Mouse (Mus musculus) CH12.LX (cell line): ENCODE results near the gene Abr. TPM values are rescaled to one million over a fixed set of nuclear protein-coding genes. Genes with fewer than 3 reads are reported as not detected.

Experiments
- DNase-seq: peaks from one replicate; pipeline ENCODE4 v3.0.0-alpha.2; 2013; ENCODE audit errors: extremely low read depth
- H3K27ac ChIP-seq: 2 replicates; pipeline ENCODE4 v1.5.1; 2012; ENCODE audit warnings: low read depth, mild to moderate bottlenecking, control low read depth, moderate library complexity; ENCODE audit not compliant: insufficient read depth
- H3K27me3 ChIP-seq: replicated peaks from 2 replicates; pipeline ENCODE3; 2012; ENCODE audit warnings: inconsistent platforms
- H3K36me3 ChIP-seq, 2 experiments: replicated peaks in 1 of 2; 2 replicates each; pipeline versions ENCODE3 to v1.6.1; 2012; ENCODE audit warnings: inconsistent platforms in 1 of 2, low read length in 1 of 2, mild to moderate bottlenecking in 1 of 2, mixed read lengths in 1 of 2, moderate library complexity in 1 of 2; ENCODE audit not compliant: control insufficient read depth in 1 of 2, insufficient read depth in 1 of 2
- H3K4me1 ChIP-seq, 2 experiments: 2 replicates each; pipeline ENCODE4 v1.6.1; 2012; ENCODE audit warnings: inconsistent platforms in 1 of 2, moderate library complexity in 1 of 2; ENCODE audit not compliant: insufficient read depth in 2 of 2, control insufficient read depth in 1 of 2
- H3K4me2 ChIP-seq: 2 replicates; pipeline ENCODE4 v1.6.1; 2012; ENCODE audit warnings: low read depth, mild to moderate bottlenecking, control low read depth; ENCODE audit not compliant: poor library complexity, insufficient read depth, severe bottlenecking
- H3K4me3 ChIP-seq, 3 experiments: fragments of 150-350 bp in 1 of 3; sonication (generic) in 1 of 3; replicated peaks in 1 of 3; 2 replicates each; pipeline versions ENCODE3 to v1.5.1; 2011 to 2012; ENCODE audit warnings: low read depth in 2 of 3, low read length in 2 of 3, mild to moderate bottlenecking in 2 of 3, moderate library complexity in 2 of 3, control low read depth in 1 of 3, improper control_type of control experiment in 1 of 3, inconsistent platforms in 1 of 3, mixed read lengths in 1 of 3; ENCODE audit not compliant: poor library complexity in 1 of 3
- H3K79me2 ChIP-seq: replicated peaks from 2 replicates; pipeline ENCODE4 v1.6.1; 2012; ENCODE audit warnings: mild to moderate bottlenecking, moderate library complexity; ENCODE audit not compliant: control insufficient read depth, poor library complexity, insufficient read depth, severe bottlenecking; ENCODE audit errors: extremely low read depth
- H3K9ac ChIP-seq: 2 replicates; pipeline ENCODE4 v1.6.1; 2012; ENCODE audit warnings: low read depth, mild to moderate bottlenecking, control low read depth, moderate library complexity; ENCODE audit not compliant: insufficient read depth
- H3K9me3 ChIP-seq: replicated peaks from 2 replicates; pipeline ENCODE3; 2012; ENCODE audit warnings: low read length, inconsistent platforms, mixed read lengths
- BHLHE40 ChIP-seq: IDR thresholded peaks from 2 replicates; pipeline ENCODE4 v1.6.1; 2011; ENCODE audit warnings: mild to moderate bottlenecking, low read depth, low read length, improper control_type of control experiment
- CHD1 ChIP-seq: IDR thresholded peaks from 2 replicates; pipeline ENCODE4 v1.6.1; 2012; ENCODE audit warnings: low read depth, low read length, improper control_type of control experiment, inconsistent platforms
- CHD2 ChIP-seq: IDR thresholded peaks from 2 replicates; pipeline ENCODE4 v1.6.1; 2011; ENCODE audit warnings: low read length, improper control_type of control experiment
- CTCF ChIP-seq, 2 experiments: IDR thresholded peaks in 1 of 2; conservative IDR thresholded peaks in 1 of 2; 2 replicates each; pipeline ENCODE4 v1.5.1; 2011 to 2012; ENCODE audit warnings: low read depth in 2 of 2, low read length in 2 of 2, improper control_type of control experiment in 1 of 2, inconsistent platforms in 1 of 2, mild to moderate bottlenecking in 1 of 2, moderate library complexity in 1 of 2
- E2F4 ChIP-seq: IDR thresholded peaks from 2 replicates; pipeline ENCODE4 v1.6.1; 2011; ENCODE audit warnings: low read depth, low read length, improper control_type of control experiment; ENCODE audit not compliant: insufficient replicate concordance
- ELF1 ChIP-seq: IDR thresholded peaks from 2 replicates; pipeline ENCODE4 v1.6.1; 2014; ENCODE audit warnings: low read depth, mild to moderate bottlenecking, inconsistent platforms, low read length, improper control_type of control experiment
- EP300 ChIP-seq: IDR thresholded peaks from 2 replicates; pipeline ENCODE4 v1.6.1; 2011; ENCODE audit warnings: low read length, improper control_type of control experiment
- ETS1 ChIP-seq: conservative IDR thresholded peaks from 2 replicates; pipeline ENCODE4 v1.6.1; 2012; ENCODE audit warnings: low read depth, mild to moderate bottlenecking, inconsistent platforms, low read length, improper control_type of control experiment, moderate library complexity
- GABPA ChIP-seq: IDR thresholded peaks from 2 replicates; pipeline ENCODE4 v1.6.1; 2012; ENCODE audit warnings: low read depth, low read length, improper control_type of control experiment, inconsistent platforms; ENCODE audit not compliant: insufficient replicate concordance
- HCFC1 ChIP-seq: IDR thresholded peaks from 2 replicates; pipeline ENCODE4 v1.6.1; 2012; ENCODE audit warnings: low read depth, mild to moderate bottlenecking, inconsistent platforms, low read length, improper control_type of control experiment
- IRF4 ChIP-seq: IDR thresholded peaks from 2 replicates; pipeline ENCODE4 v1.6.1; 2014; ENCODE audit warnings: low read depth, mild to moderate bottlenecking, inconsistent platforms, low read length, improper control_type of control experiment
- JUN ChIP-seq: IDR thresholded peaks from 2 replicates; pipeline ENCODE4 v1.6.1; 2011; ENCODE audit warnings: low read depth, mild to moderate bottlenecking, low read length, improper control_type of control experiment, moderate library complexity; ENCODE audit not compliant: insufficient read depth
- JUND ChIP-seq: conservative IDR thresholded peaks from 2 replicates; pipeline ENCODE4 v1.6.1; 2011; ENCODE audit warnings: low read depth, low read length, improper control_type of control experiment
- KAT2A ChIP-seq: IDR thresholded peaks from 2 replicates; pipeline ENCODE4 v1.6.1; 2012; ENCODE audit warnings: low read length, improper control_type of control experiment, inconsistent platforms; ENCODE audit not compliant: insufficient replicate concordance
- MAFK ChIP-seq: IDR thresholded peaks from 2 replicates; pipeline ENCODE4 v1.6.1; 2011; ENCODE audit warnings: low read length, improper control_type of control experiment; ENCODE audit not compliant: insufficient replicate concordance
- MAX ChIP-seq: IDR thresholded peaks from 2 replicates; pipeline ENCODE4 v1.6.1; 2011; ENCODE audit warnings: low read length, improper control_type of control experiment
- MAZ ChIP-seq: IDR thresholded peaks from 2 replicates; pipeline ENCODE4 v1.6.1; 2012; ENCODE audit warnings: low read depth, mild to moderate bottlenecking, inconsistent platforms, low read length, improper control_type of control experiment, moderate library complexity
- MEF2A ChIP-seq: IDR thresholded peaks from 2 replicates; pipeline ENCODE4 v1.6.1; 2014; ENCODE audit warnings: low read depth, mild to moderate bottlenecking, inconsistent platforms, low read length, improper control_type of control experiment, borderline replicate concordance
- MYC ChIP-seq: IDR thresholded peaks from 2 replicates; pipeline ENCODE4 v1.6.1; 2011; ENCODE audit warnings: low read depth, mild to moderate bottlenecking, improper control_type of control experiment, low read length
- NELFE ChIP-seq: IDR thresholded peaks from 2 replicates; pipeline ENCODE4 v1.6.1; 2011; ENCODE audit warnings: low read depth, low read length, improper control_type of control experiment
- NRF1 ChIP-seq: IDR thresholded peaks from 2 replicates; pipeline ENCODE4 v1.6.1; 2014; ENCODE audit warnings: low read depth, mild to moderate bottlenecking, inconsistent platforms, low read length, improper control_type of control experiment, moderate library complexity
- PAX5 ChIP-seq: IDR thresholded peaks from 2 replicates; pipeline ENCODE4 v1.6.1; 2012; ENCODE audit warnings: low read length, inconsistent platforms, mixed read lengths
- POLR2A ChIP-seq: IDR thresholded peaks from 2 replicates; pipeline ENCODE4 v1.6.1; 2011; ENCODE audit warnings: low read depth, mild to moderate bottlenecking, improper control_type of control experiment, low read length
- POLR2AphosphoS2 ChIP-seq: IDR thresholded peaks from 2 replicates; pipeline ENCODE4 v1.6.1; 2011; ENCODE audit warnings: low read depth, low read length, improper control_type of control experiment
- RAD21 ChIP-seq: IDR thresholded peaks from 2 replicates; pipeline ENCODE4 v1.6.1; 2011; ENCODE audit warnings: low read depth, mild to moderate bottlenecking, low read length, improper control_type of control experiment, moderate library complexity
- SIN3A ChIP-seq: IDR thresholded peaks from 2 replicates; pipeline ENCODE4 v1.6.1; 2012; ENCODE audit warnings: low read length, improper control_type of control experiment, inconsistent platforms
- SMC3 ChIP-seq: IDR thresholded peaks from 2 replicates; pipeline ENCODE4 v1.6.1; 2011; ENCODE audit warnings: low read depth, low read length, improper control_type of control experiment
- TBP ChIP-seq: conservative IDR thresholded peaks from 2 replicates; pipeline ENCODE4 v1.6.1; 2011; ENCODE audit warnings: low read depth, low read length, improper control_type of control experiment
- UBTF ChIP-seq: IDR thresholded peaks from 2 replicates; pipeline ENCODE4 v1.6.1; 2012; ENCODE audit warnings: low read depth, mild to moderate bottlenecking, inconsistent platforms, low read length, improper control_type of control experiment, moderate library complexity
- USF1 ChIP-seq: IDR thresholded peaks from 2 replicates; pipeline ENCODE4 v1.6.1; 2014; ENCODE audit warnings: low read depth, mild to moderate bottlenecking, inconsistent platforms, low read length, improper control_type of control experiment
- ZC3H11A ChIP-seq: IDR thresholded peaks from 2 replicates; pipeline ENCODE4 v1.6.1; 2012; ENCODE audit warnings: low read depth, mild to moderate bottlenecking, inconsistent platforms, low read length, improper control_type of control experiment
- ZKSCAN1 ChIP-seq: IDR thresholded peaks from 2 replicates; pipeline ENCODE4 v1.6.1; 2012; ENCODE audit warnings: low read depth, inconsistent platforms, low read length, improper control_type of control experiment, borderline replicate concordance
- ZMIZ1 ChIP-seq: IDR thresholded peaks from 2 replicates; pipeline ENCODE4 v1.6.1; 2012; ENCODE audit warnings: low read depth, mild to moderate bottlenecking, inconsistent platforms, low read length, improper control_type of control experiment
- ZNF384 ChIP-seq: IDR thresholded peaks from 2 replicates; pipeline ENCODE4 v1.6.1; 2012; ENCODE audit warnings: low read depth, low read length, improper control_type of control experiment, inconsistent platforms
- dilution Hi-C: fragments of 300-500 bp; cut with MboI; formaldehyde crosslinking; loops from 2 replicates; pipeline ENCODE4 v1.14.3; 2020; ENCODE audit warnings: low sequenced_read_pairs; ENCODE audit not compliant: extremely low pct_unique_long_range_greater_than_20kb, extremely low pct_ligation_motif_present
- in situ Hi-C: fragments of 300-500 bp; cut with MboI; formaldehyde crosslinking; loops from 3 replicates; pipeline ENCODE4 v1.14.3; 2019; ENCODE audit warnings: low sequenced_read_pairs, low pct_ligation_motif_present, low pct_unique_long_range_greater_than_20kb, mixed read lengths
- polyA plus RNA-seq: library from polyadenylated mRNA; unstranded; fragments of >175 nt; gene quantifications from 2 replicates; pipeline ENCODE4 v1.2.1, GENCODE M21; 2012; ENCODE audit warnings: low read depth; ENCODE audit not compliant: insufficient read length
- total RNA-seq, 2 experiments: library from RNA; depleted of rRNA; stranded (reverse); fragments of 300-350 nt in 1 of 2; fragments of >200 nt in 1 of 2; gene quantifications; 2 replicates each; pipeline ENCODE4 v1.2.3; 2012 to 2014

Gene Abr
- total and polyA plus RNA-seq, 3 experiments = 21.0 to 49.5 (median 37.4) TPM

DNA sequence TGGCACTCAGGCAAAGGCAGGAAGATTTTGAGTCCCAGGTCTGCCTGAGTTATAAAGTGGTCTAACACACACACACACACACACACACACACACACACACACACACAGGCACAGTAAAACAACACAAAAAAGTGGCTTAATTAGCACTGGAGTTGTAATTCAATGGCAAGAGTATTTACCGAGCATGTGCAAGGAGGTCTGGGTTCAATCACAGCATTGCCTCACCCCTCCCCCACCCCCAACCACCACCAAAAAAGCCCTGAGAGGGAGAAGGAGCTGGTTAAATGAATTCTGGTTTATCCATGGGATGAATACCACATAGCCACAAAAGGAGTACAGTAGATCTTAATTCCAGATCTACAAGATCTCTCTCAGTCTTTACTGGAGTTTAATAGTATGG lies 122.1 kb downstream of the Abr start:
- in situ Hi-C loops (loop anchor here (10.0 kb wide), 1 partner anchor 245 kb away; no protein-coding TSS in a partner anchor), dilution Hi-C loops (no loop called here)
- H3K36me3 ChIP-seq = peaks cover 0 to 2% of the 10 kb centered on the region in 2 experiments
- H3K4me2 ChIP-seq = no peak overlapping the region
- peaks cover 27 to 82% of the 10 kb centered on the region in 2 experiments for H3K4me1 ChIP-seq
- no peaks in the 10 kb centered on the region for H3K9me3 ChIP-seq
- no peak for DNase-seq
- no peak for TF ChIP-seq POLR2A
- no peak for TF ChIP-seq GABPA
- no peak overlapping the region for H3K27ac ChIP-seq
- H3K4me3 ChIP-seq = no peak overlapping the region
- H3K27me3 ChIP-seq = no peaks in the 10 kb centered on the region
- no peak overlapping the region for H3K9ac ChIP-seq
- no peaks in the 10 kb centered on the region for H3K79me2 ChIP-seq

DNA sequence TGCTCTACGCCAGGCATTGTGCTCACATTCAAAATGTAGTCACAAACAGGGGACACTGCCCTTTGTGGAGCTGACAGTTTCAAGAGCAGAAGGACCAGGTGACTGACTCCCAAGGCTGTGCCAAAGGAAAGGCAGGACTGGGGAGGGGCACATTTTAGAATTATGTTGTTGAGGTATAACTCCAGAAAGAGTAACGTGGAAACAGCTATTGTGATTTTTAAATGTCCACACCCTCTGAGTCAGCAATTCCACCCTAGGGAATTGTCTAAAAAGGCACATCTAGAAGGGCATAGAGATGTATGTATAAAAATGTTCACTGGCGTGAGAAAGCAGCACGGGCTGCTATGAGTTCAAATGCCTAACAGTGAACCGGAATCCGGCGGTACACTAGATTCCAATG lies 122.5 kb downstream of the Abr start:
- in situ Hi-C loops (no loop called here), dilution Hi-C loops (no loop called here)
- H3K9me3 ChIP-seq = no peaks in the 10 kb centered on the region
- TF ChIP-seq ZMIZ1 (no peak), GABPA (no peak), JUND (peak; percentile 23; the same call in 1 of the 2 replicates), POLR2AphosphoS2 (no peak), IRF4 (no peak), TBP (no peak), MAFK (peak; percentile 54; the same call in 1 of the 2 replicates), ZNF384 (no peak), JUN (no peak), SMC3 (no peak), BHLHE40 (no peak), USF1 (no peak), MYC (no peak), EP300 (peak; percentile 22; the same call in 1 of the 2 replicates), SIN3A (no peak), HCFC1 (no peak), ZKSCAN1 (no peak), NRF1 (no peak), ETS1 (no peak), UBTF (no peak), MEF2A (no peak), MAX (no peak), MAZ (no peak), ELF1 (no peak), E2F4 (no peak), CHD2 (0 out of 2 replicates have a peak, but pooled peaks have one; percentile 34), RAD21 (no peak), CHD1 (no peak), NELFE (no peak), PAX5 (no peak), KAT2A (no peak), CTCF (conservative IDR thresholded peaks at IDR 0.05 in 1 of 2, IDR thresholded peaks at IDR 0.05 in 1 of 2; ENCODE audit: low read depth in 2 of 2, low read length in 2 of 2) (no peak), ZC3H11A (no peak)
- no peak overlapping the region for H3K27ac ChIP-seq
- peak; percentile 35 for DNase-seq
- H3K9ac ChIP-seq = no peak overlapping the region
- no peaks in the 10 kb centered on the region for H3K79me2 ChIP-seq
- H3K27me3 ChIP-seq = no peaks in the 10 kb centered on the region
- H3K4me3 ChIP-seq = no peak overlapping the region
- H3K4me1 ChIP-seq = peaks cover 24 to 78% of the 10 kb centered on the region in 2 experiments
- H3K36me3 ChIP-seq = peaks cover 0 to 2% of the 10 kb centered on the region in 2 experiments
- no peak overlapping the region for H3K4me2 ChIP-seq
